Mouse (Mus musculus) embryo, embryonic 10.5 days (tissue): Measurements from ENCODE around the gene Zfp433.
"Not testable (repeated sequence)": the region's sequence is repeated elsewhere in the genome, so short reads cannot be mapped to it uniquely, and the experiment has no call there.

Experiments
- DNase-seq: peaks from one replicate; pipeline ENCODE4 v3.0.0-alpha.2; 2015; ENCODE audit warnings: low spot score

Gene Zfp433

DNA sequence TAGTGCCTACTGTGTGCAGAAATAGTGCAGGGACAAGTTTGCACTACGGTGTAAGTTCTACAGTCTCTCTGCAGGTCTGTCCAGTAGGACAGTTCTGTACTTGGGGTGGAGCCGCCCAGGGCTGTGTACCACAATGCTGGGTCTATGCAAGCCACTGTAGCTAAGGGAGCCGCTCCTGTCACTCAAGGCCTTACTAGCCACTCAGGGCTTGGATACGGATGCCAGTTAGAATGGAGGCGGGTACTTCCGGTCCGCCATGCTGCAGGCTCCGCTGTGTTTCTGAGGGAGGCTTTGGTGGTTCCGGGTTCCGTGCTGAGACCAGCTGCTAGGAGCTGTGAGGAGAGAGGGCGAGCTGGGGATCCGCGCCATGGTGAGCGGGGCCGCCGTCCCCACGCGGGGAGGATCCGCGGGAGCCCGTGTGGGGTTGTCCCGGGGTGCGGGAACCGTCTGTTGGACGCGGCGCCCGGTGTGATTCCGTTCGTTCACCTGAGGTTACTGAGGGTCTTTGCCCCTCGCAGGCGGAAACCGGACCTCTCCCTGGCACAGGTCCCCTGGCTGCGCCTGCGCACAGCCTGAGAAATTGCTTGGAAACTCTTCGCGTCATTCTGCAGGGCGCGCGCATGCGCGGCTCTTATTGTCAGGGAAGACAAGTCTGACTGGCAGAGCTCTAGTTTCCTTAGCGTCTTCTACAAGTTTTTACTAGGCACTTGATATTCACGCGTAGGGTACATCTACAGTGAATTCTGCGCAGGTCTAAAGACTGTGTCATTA lies at the start of gene Zfp433:
Zfp433 (plus strand) TSS at position 295 of the 771 bp plus-strand sequence.
- not testable (repeated sequence) for DNase-seq

- no peak for DNase-seq
Measured at GRCm38 (mm10) chr10:81655178-81655577, 49.4 kb upstream of the Zfp433 start.

- DNase-seq = no peak
Measured at GRCm38 (mm10) chr10:81656174-81656573, 48.5 kb upstream of the Zfp433 start.

DNA sequence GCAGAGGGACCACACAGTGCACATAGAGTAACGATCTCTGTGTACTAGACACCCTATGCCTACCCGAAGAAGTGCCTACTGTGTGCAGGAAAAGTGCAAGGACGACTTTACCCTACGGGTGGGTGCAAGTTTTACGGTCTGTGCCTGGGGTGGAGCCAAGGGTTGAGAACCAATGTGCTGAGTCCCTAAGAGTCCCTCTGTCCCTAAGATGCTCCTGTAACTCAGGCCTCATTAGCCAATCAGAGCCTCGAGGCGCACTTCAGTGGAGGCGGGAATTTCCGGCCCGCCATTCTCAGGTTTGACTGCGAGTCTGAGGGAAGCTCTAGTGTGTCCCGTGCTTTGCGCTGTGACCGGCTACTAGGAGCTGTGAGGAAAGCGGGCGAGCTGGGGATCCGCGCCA lies 17.5 kb upstream of the Zfp433 start:
- DNase-seq = not testable (repeated sequence)

DNA sequence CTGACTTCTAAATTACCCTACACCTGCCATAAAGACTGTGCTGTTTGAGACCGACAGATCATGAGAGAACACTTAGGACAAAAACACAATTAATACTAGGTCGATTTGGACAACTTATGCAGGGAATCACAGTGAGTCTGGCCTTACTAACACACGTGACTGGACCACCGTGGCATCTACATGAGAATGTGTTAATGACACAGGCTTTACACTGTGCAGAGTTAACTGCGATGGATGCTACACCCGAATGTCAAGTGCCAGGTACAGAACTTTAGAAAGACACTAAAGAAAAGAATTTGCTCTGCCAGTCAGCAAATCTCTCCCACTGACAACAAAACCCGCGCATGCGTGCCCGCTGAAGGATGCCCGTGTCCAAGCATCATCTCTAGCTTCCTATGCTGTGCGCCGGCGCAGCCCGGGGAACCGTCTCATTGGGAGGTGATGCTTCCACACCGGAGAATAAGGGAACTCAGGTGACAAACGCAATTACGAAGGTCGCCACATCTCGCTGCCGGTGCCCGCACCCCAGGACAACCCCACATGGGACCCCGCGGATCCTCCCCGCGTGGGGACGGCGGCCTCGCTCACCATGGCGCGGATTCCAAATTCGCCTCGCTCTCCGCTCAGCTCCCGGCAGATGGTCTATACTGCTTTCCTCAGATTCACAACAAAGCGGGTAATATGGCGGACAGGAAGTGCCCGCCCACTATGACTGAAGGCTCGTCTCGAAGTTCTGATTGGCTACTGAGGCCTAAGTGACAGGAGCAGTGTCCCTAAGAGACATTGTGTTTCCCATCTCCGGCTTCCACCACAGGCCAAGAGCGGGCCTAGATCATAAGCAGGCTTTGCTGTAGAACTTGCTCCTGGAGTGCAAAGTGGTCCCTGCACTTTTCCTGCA lies 66.1 kb downstream of the Zfp433 start, which contains the start of gene Gm3055:
Gm3055 (minus strand) TSS at position 656 of the 898 bp plus-strand sequence.
- not testable (repeated sequence) for DNase-seq

DNA sequence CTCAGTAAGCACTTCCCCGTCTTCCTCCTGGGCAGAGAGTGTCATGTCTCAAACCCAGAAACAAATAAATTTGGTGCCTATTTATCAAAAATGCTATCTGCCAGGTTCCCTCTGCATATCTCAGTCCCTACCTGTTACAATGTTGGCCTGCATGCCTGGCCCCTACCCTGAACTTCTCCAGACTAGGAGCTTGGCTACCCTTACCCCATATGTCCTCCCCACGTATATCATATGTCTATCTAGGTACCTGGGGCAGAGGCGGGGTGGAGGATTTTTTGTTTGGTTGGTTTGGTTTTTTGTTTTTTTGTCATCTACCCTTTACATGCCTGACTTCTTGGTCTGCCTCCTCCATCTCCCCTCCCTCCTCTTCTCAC lies 66.8 kb downstream of the Zfp433 start:
- not testable (repeated sequence) for DNase-seq
